Mouse (Mus musculus) small intestine, adult 2 months (tissue): ENCODE results near the gene Clcn1. TPM values are rescaled to one million over a fixed set of nuclear protein-coding genes. Genes with fewer than 3 reads are reported as not detected.

Experiments used
- H3K27ac ChIP-seq: fragments of 200-500 bp; 2 replicates; pipeline ENCODE4 v1.5.1; 2012; ENCODE audit warnings: low read depth, low read length, control low read depth, inconsistent platforms; ENCODE audit not compliant: insufficient read depth
- H3K27me3 ChIP-seq: fragments of 200-500 bp; 2 replicates; pipeline ENCODE4 v1.6.1; 2012; ENCODE audit warnings: mild to moderate bottlenecking, moderate library complexity, low read length, inconsistent platforms; ENCODE audit not compliant: control insufficient read depth, insufficient read depth
- H3K36me3 ChIP-seq: fragments of 200-500 bp; 2 replicates; pipeline ENCODE4 v1.6.1; 2012; ENCODE audit warnings: mild to moderate bottlenecking, low read length, control low read depth, inconsistent platforms; ENCODE audit not compliant: control insufficient read depth, insufficient read depth
- H3K4me1 ChIP-seq: fragments of 200-500 bp; 2 replicates; pipeline ENCODE4 v1.6.1; 2012; ENCODE audit warnings: low read length, inconsistent platforms, mixed read lengths; ENCODE audit not compliant: control insufficient read depth, insufficient read depth, insufficient read length
- H3K4me3 ChIP-seq: fragments of 200-500 bp; 2 replicates; pipeline ENCODE4 v1.5.1; 2012; ENCODE audit warnings: low read depth, mild to moderate bottlenecking, control low read depth, inconsistent platforms, low read length, moderate library complexity
- CTCF ChIP-seq: fragments of 200-500 bp; IDR thresholded peaks from 2 replicates; pipeline ENCODE4 v1.5.1; 2012; ENCODE audit warnings: low read depth, mild to moderate bottlenecking, control low read depth, inconsistent platforms, low read length, moderate library complexity, mixed read lengths; ENCODE audit not compliant: insufficient replicate concordance, insufficient read length; ENCODE audit errors: extremely low read depth
- POLR2A ChIP-seq: fragments of 200-500 bp; IDR thresholded peaks from 2 replicates; pipeline ENCODE4 v1.6.1; 2012; ENCODE audit warnings: low read depth, mild to moderate bottlenecking, control low read depth, inconsistent platforms, low read length, moderate library complexity
- WGBS: fragments of 180-500 bp; shearing (Covaris S2); methylation state at CpG from one replicate; pipeline ENCODE4 v1.1.7; 2018; 5-methylcytosine and 5-hydroxymethylcytosine counted together
- polyA plus RNA-seq: library from polyadenylated mRNA; depleted of rRNA; stranded (reverse); fragments of >200 nt; gene quantifications from 2 replicates; pipeline ENCODE4 v1.2.3, GENCODE M21; 2012

Gene Clcn1
- polyA plus RNA-seq, 1 experiment, result 0.18 TPM

DNA sequence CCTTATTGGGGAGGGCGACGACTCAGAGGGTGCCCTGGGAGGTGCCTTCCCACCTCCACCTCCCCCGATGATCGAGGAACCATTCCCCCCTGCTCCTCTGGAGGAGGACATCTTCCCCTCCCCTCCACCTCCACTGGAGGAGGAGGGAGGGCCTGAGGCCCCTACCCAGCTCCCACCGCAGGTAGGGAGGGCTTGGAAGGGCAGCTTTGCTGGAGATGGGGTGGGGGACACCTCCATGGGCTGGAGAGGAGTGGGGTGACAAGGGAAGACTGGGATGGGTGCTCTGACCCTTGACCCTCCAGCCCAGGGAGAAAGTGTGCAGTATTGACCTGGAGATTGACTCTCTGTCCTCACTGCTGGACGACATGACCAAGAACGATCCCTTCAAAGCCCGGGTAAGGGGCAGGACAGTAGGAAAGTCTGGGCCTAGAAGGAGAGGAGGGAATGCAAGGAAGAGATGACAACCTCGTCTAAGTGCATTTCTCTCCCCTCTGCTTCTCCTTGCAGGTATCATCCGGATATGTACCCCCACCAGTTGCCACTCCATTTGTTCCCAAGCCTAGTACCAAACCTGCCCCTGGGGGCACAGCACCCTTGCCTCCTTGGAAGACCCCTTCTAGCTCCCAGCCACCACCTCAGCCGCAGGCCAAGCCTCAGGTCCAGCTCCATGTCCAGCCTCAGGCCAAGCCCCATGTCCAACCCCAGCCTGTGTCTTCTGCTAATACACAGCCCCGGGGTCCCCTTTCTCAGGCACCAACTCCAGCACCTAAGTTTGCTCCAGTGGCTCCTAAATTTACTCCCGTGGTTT is 64.7 kb downstream of the Clcn1 start:
- no peaks in the 10 kb centered on the region for H3K27me3 ChIP-seq
- whole genome bisulfite sequencing, result 38% methylated on average over 13 of the region's 13 CpGs
- H3K36me3 ChIP-seq, result peaks cover 25% of the 10 kb centered on the region
- peaks cover 37% of the 10 kb centered on the region for H3K4me1 ChIP-seq
- TF ChIP-seq POLR2A (no peak), CTCF (no peak)
- H3K4me3 ChIP-seq, result peak overlapping the region; percentile 79
- H3K27ac ChIP-seq, result peak overlapping the region; percentile 30

DNA sequence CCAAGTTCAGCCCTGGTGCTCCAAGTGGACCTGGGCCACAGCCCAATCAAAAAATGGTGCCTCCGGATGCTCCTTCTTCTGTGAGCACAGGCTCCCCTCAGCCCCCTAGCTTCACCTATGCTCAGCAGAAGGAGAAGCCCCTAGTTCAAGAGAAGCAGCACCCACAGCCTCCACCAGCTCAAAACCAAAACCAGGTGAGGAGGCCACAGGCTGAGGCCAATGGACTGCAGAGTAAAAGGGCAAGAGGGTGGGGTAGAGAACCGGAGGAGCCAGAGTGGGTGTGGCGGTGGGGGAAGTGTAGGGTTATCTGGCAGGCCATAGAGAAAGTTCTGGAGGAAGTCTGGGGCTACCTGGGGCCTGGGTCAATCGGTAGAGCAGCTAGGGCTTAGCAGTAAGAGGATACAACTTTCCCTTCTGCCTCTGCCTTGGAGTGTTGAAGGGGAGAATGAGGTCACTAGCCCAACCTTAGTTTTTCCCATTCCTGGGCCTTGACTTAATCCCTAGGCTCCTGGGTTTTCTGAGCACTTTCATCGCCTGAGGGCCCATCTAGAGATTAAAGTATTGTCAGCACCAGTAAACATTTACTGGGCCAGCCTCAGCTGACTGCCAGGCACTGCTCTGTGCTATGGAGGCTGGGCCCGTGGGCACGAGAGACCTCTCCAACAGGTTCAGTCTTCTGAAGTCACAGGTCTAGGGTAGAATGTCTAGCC is 65.4 kb downstream of the Clcn1 start:
- Histone ChIP-seq H3K27me3 (no peaks in the 10 kb centered on the region), H3K27ac (peak overlapping the region; percentile 30), H3K4me1 (peaks cover 43% of the 10 kb centered on the region), H3K4me3 (peak overlapping the region; percentile 79), H3K36me3 (peaks cover 31% of the 10 kb centered on the region)
- TF ChIP-seq CTCF (0 out of 2 replicates have a peak, but pooled peaks have one; percentile 9), POLR2A (no peak)
- 41% methylated on average over 7 of the region's 7 CpGs for WGBS

DNA sequence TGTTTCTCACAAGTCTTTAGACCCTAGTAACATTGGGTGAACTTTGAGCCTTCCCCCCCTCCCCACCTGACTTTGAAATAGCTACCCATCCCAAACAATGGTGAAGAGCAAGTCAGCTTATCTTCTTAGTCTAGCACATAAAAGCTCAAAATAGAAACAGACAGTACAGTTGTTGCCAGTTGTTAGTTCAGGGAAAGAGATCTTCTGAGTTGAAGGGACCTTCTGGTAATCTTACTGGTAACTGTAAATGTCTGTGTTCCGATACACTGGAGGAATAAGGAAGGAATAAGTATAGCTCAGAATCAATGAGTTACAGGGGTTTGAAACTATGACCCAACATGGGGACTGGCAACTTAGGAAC is 66.0 kb downstream of the Clcn1 start:
- Histone ChIP-seq H3K27ac (no peak overlapping the region; the same call in 1 of the 2 replicates), H3K4me1 (peaks cover 48% of the 10 kb centered on the region), H3K36me3 (peaks cover 34% of the 10 kb centered on the region), H3K4me3 (peak overlapping the region; percentile 79), H3K27me3 (no peaks in the 10 kb centered on the region)
- 93% methylated on average over 1 of the region's 1 CpGs for WGBS
- no peak for TF ChIP-seq CTCF
- TF ChIP-seq POLR2A, result no peak

DNA sequence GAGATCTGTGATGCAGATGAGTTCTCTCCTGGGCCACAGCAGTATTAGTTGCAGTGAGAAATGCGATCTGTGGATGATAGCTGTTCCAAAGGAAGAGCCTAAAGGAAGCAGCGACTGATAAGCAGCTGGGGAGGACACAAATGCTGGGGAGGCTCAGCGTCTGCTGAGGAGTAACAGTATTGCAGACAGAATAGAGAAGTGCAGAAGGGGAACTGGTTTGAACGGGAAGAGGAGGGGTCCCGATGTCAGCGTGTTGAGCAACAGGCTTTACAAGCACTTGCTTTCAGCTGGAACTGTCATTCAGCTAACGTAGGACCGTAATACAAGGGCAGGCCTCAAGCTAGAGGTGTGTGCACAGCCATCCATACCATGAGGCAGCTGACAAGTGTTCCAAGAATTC is 66.7 kb downstream of the Clcn1 start:
- no peak overlapping the region for H3K4me3 ChIP-seq
- no peaks in the 10 kb centered on the region for H3K27me3 ChIP-seq
- H3K4me1 ChIP-seq, result peaks cover 48% of the 10 kb centered on the region
- H3K36me3 ChIP-seq, result peaks cover 42% of the 10 kb centered on the region
- H3K27ac ChIP-seq, result no peak overlapping the region; the same call in 1 of the 2 replicates
- WGBS, result 80% methylated on average over 8 of the region's 8 CpGs
- TF ChIP-seq POLR2A (no peak), CTCF (no peak)

DNA sequence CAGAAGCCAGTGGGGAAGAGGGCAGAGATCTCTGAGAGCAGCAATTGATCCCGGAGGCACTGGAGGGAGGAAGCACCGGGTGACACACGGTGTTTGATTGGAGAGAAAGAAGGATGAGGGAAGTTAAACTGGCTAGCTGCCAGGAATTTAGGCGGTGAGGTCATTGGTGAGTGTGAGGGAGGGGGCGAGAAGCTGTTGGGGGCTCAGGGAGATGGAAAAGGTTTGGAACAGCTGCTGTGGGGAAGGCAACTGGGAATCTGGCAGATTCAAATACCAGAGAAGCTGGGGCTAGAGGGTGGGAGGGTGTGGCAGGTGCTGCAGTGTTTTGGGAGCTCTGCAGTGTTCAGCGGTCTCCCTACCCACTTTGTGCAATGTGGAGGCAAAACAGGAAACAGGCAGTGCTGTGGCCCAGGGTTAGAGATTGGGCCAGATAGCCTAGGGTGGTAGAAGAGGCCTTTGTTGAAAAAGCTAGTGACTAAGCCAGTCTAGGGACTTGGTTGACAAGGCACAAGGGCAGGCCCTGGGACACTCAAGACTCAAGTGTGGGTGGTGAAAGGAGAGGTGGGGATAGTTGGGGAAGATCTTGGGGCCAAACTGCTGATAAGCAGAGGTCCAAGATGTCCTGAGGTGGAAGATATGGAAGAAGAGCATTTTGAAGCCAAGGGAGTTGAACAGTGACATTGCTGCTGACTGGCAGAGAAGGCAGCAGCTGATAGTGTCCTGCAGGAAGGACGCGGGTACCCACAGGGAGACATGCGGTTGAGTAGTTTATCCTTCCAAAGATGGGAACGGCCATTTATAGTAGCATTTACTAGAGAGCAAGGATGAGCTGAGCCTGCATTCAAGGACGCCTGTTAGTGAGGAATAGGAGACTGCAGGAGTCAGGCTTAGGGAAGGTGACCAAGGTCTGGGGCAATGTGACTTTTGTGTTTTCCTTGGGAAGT is 67.9 kb downstream of the Clcn1 start:
- Histone ChIP-seq H3K4me3 (peak overlapping the region; percentile 23), H3K27ac (no peak overlapping the region), H3K27me3 (no peaks in the 10 kb centered on the region), H3K4me1 (peaks cover 51% of the 10 kb centered on the region), H3K36me3 (peaks cover 52% of the 10 kb centered on the region)
- WGBS, result 43% methylated on average over 11 of the region's 11 CpGs
- no peak for TF ChIP-seq CTCF
- TF ChIP-seq POLR2A, result no peak

DNA sequence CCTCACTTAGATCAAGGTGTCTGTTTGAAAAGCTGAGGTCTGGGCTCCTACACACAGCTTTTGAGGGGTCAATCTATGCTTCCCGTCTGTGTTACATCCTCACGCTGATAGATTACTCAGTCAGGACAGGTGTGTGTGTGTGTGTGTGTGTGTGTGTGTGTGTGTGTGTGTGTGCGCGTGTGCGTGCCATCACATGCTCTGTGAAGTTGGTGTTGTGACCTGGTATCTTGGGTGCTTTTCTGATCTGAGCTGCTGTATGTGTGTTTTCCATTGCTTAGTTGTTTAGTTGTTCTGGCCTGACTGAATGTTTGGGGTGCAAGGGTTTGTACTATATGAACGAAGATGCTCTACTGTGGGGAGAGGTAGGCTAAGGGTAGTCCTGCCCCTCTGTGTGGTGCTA is 68.9 kb downstream of the Clcn1 start:
- Histone ChIP-seq H3K4me3 (no peak overlapping the region), H3K27me3 (no peaks in the 10 kb centered on the region), H3K27ac (no peak overlapping the region), H3K4me1 (peaks cover 51% of the 10 kb centered on the region), H3K36me3 (peaks cover 62% of the 10 kb centered on the region)
- WGBS, result 97% methylated on average over 6 of the region's 6 CpGs
- TF ChIP-seq CTCF, result no peak
- TF ChIP-seq POLR2A, result no peak
